Mouse (Mus musculus) heart, adult 9 months (tissue): ENCODE measurements at regions not wholly inside any gene's neighbourhood (a gene's known extent, or its start where the extent isn't known, plus 50 kb on each side); places are given as distances from the start of the nearest gene placed in this dataset.
"Not testable (repeated sequence)": the region's sequence is repeated elsewhere in the genome, so short reads cannot be mapped to it uniquely, and the experiment has no call there.

Source experiments
- DNase-seq, 2 experiments: peaks; one replicate each; pipeline ENCODE4 v3.0.0; 2022; ENCODE audit warnings: low spot score in 2 of 2

GRCm38 (mm10) chr6:84318774-84319173 is 274.9 kb downstream of the Cyp26b1 start:
- peak in 1 of 2 experiments; percentile 23 for DNase-seq

- peak in 1 of 2 experiments; percentile 8 for DNase-seq
Observed at GRCm38 (mm10) chr6:84317026-84317425, 276.7 kb downstream of the Cyp26b1 start.

- DNase-seq = no peak
Observed at GRCm38 (mm10) chr6:84315175-84315912, 278.4 kb downstream of the Cyp26b1 start.

GRCm38 (mm10) chr6:84313797-84314196 is 279.9 kb downstream of the Cyp26b1 start:
- DNase-seq = no peak

GRCm38 (mm10) chr6:84310635-84311241 is 283.0 kb downstream of the Cyp26b1 start:
- no peak for DNase-seq

GRCm38 (mm10) chr6:84307556-84307955 is 286.2 kb downstream of the Cyp26b1 start:
- no peak for DNase-seq

GRCm38 (mm10) chr6:84306585-84306984 is 287.1 kb downstream of the Cyp26b1 start:
- DNase-seq = no peak

GRCm38 (mm10) chr6:84305093-84305492 is 288.6 kb downstream of the Cyp26b1 start:
- DNase-seq = peak; percentile 41 to 51

GRCm38 (mm10) chr6:84302916-84303315 is 290.8 kb downstream of the Cyp26b1 start:
- DNase-seq = not testable (repeated sequence)

GRCm38 (mm10) chr6:84299936-84300335 is 291.5 kb downstream of the Dysf start:
- no peak for DNase-seq

- no peak for DNase-seq
Observed at GRCm38 (mm10) chr6:84299146-84299545, 290.8 kb downstream of the Dysf start.

GRCm38 (mm10) chr6:84273907-84274306 is 265.5 kb downstream of the Dysf start:
- DNase-seq = not testable (repeated sequence)

- peak in 1 of 2 experiments; percentile 41 for DNase-seq
Observed at GRCm38 (mm10) chr6:84272520-84273311, 264.3 kb downstream of the Dysf start.

GRCm38 (mm10) chr6:84271966-84272365 is 263.6 kb downstream of the Dysf start:
- no peak for DNase-seq

- no peak for DNase-seq
Observed at GRCm38 (mm10) chr6:84271441-84271840, 263.1 kb downstream of the Dysf start.

GRCm38 (mm10) chr6:84270518-84271165 is 262.3 kb downstream of the Dysf start:
- DNase-seq = peak; percentile 56 to 60

GRCm38 (mm10) chr6:84269478-84269877 is 261.1 kb downstream of the Dysf start:
- DNase-seq = no peak

- no peak for DNase-seq
Observed at GRCm38 (mm10) chr6:84269023-84269422, 260.6 kb downstream of the Dysf start.

- DNase-seq = no peak
Observed at GRCm38 (mm10) chr6:84268111-84268510, 259.7 kb downstream of the Dysf start.

GRCm38 (mm10) chr6:84267526-84267925 is 259.1 kb downstream of the Dysf start:
- no peak for DNase-seq

- DNase-seq = peak; percentile 47 to 68
Observed at GRCm38 (mm10) chr6:84266736-84267135, 258.3 kb downstream of the Dysf start.

GRCm38 (mm10) chr6:84264681-84265080 is 256.3 kb downstream of the Dysf start:
- DNase-seq = no peak
